Mouse (Mus musculus): ENCODE data around the gene Il1f9. TPM values are rescaled to one million over a fixed set of nuclear protein-coding genes. Genes with fewer than 3 reads are reported as not detected.
"Not testable (repeated sequence)": the region's sequence is repeated elsewhere in the genome, so short reads cannot be mapped to it uniquely, and the experiment has no call there.

The Il1f9 gene
- polyA plus RNA-seq (2016; fragmentation: Nextera tagmentation; extraction: Ambion mirVana): not detected in 2 replicates

- no peak within 1 kb of the TSS for H3K27ac ChIP-seq (replicated peaks)
- no peaks in the 10 kb centered on the region for H3K4me1 ChIP-seq
- no peaks in the 10 kb centered on the region for H3K9me3 ChIP-seq (replicated peaks)
- no peaks in the 10 kb centered on the region for H3K36me3 ChIP-seq
- WGBS: 91% methylated on average over 1 of the region's 1 CpGs
- no peak within 1 kb of the TSS for H3K4me3 ChIP-seq
- DNase-seq (ENCODE audit: low spot score): no peak
- no peaks in the 10 kb centered on the region for H3K27me3 ChIP-seq (ENCODE audit: low read depth, poor library complexity, severe bottlenecking)
Observed at GRCm38 (mm10) chr2:24186176-24186575, at the start of gene Il1f9. Gene Il1f9, plus strand, starts transcription at chr2:24186476.

GRCm38 (mm10) chr2:24152861-24153260 is 33.4 kb upstream of the Il1f9 start, which contains the start of gene Il1f8:
Gene Il1f8, plus strand, starts transcription at chr2:24153161.
- no peaks in the 10 kb centered on the region for H3K27me3 ChIP-seq (ENCODE audit: low read depth, poor library complexity, severe bottlenecking)
- no peaks in the 10 kb centered on the region for H3K9me3 ChIP-seq (replicated peaks)
- DNase-seq (ENCODE audit: low spot score): no peak
- no peak within 1 kb of the TSS for H3K27ac ChIP-seq (replicated peaks)
- WGBS: 87% methylated on average over 2 of the region's 2 CpGs
- no peaks in the 10 kb centered on the region for H3K4me1 ChIP-seq
- H3K4me3 ChIP-seq: no peak within 1 kb of the TSS
- H3K36me3 ChIP-seq: no peaks in the 10 kb centered on the region

- not testable (repeated sequence) for H3K9me3 ChIP-seq (replicated peaks); H3K4me1 ChIP-seq; H3K36me3 ChIP-seq; H3K27ac ChIP-seq (replicated peaks); H3K27me3 ChIP-seq (ENCODE audit: low read depth, poor library complexity, severe bottlenecking)
- H3K4me3 ChIP-seq: peak overlapping the region; percentile 38
- peak; percentile 56 for DNase-seq (ENCODE audit: low spot score)
- WGBS: 17% methylated on average over 14 of the region's 14 CpGs
Observed at GRCm38 (mm10) chr2:24181683-24182331, 4.5 kb upstream of the Il1f9 start.

- not testable (repeated sequence) for H3K4me1 ChIP-seq; H3K27ac ChIP-seq (replicated peaks); H3K36me3 ChIP-seq; H3K27me3 ChIP-seq (ENCODE audit: low read depth, poor library complexity, severe bottlenecking); H3K9me3 ChIP-seq (replicated peaks); DNase-seq (ENCODE audit: low spot score)
- peak overlapping the region; percentile 38 for H3K4me3 ChIP-seq
- 61% methylated on average over 13 of the region's 13 CpGs for WGBS
Observed at GRCm38 (mm10) chr2:24182423-24183147, 3.7 kb upstream of the Il1f9 start.

- not testable (repeated sequence) for H3K9me3 ChIP-seq (replicated peaks); DNase-seq (ENCODE audit: low spot score); H3K27ac ChIP-seq (replicated peaks); H3K36me3 ChIP-seq; H3K27me3 ChIP-seq (ENCODE audit: low read depth, poor library complexity, severe bottlenecking); H3K4me3 ChIP-seq; H3K4me1 ChIP-seq
Observed at GRCm38 (mm10) chr2:24184092-24184491, 2.2 kb upstream of the Il1f9 start.

GRCm38 (mm10) chr2:24187585-24187984 is 1.3 kb downstream of the Il1f9 start:
- no peaks in the 10 kb centered on the region for H3K27me3 ChIP-seq (ENCODE audit: low read depth, poor library complexity, severe bottlenecking)
- WGBS: 83% methylated on average over 6 of the region's 6 CpGs
- no peak overlapping the region for H3K27ac ChIP-seq (replicated peaks)

GRCm38 (mm10) chr2:24188189-24188588 is 1.9 kb downstream of the Il1f9 start:
- Histone ChIP-seq H3K9me3 (replicated peaks) (no peaks in the 10 kb centered on the region), H3K4me1 (no peaks in the 10 kb centered on the region), H3K36me3 (no peaks in the 10 kb centered on the region), H3K4me3 (no peak overlapping the region), H3K27ac (replicated peaks) (no peak overlapping the region), H3K27me3 (ENCODE audit: low read depth, poor library complexity, severe bottlenecking) (no peaks in the 10 kb centered on the region)
- no peak for DNase-seq (ENCODE audit: low spot score)
- 69% methylated on average over 1 of the region's 1 CpGs for WGBS

More at GRCm38 (mm10) chr2:24187585-24187984, 1.3 kb downstream of the Il1f9 start:
- no peak for DNase-seq (ENCODE audit: low spot score)
- Histone ChIP-seq H3K36me3 (no peaks in the 10 kb centered on the region), H3K4me3 (no peak overlapping the region), H3K9me3 (replicated peaks) (no peaks in the 10 kb centered on the region), H3K4me1 (no peaks in the 10 kb centered on the region)

GRCm38 (mm10) chr2:24215118-24215517 is 28.8 kb downstream of the Il1f9 start, which contains the start of gene Il1f6:
Gene Il1f6, plus strand, starts transcription at chr2:24215418.
- Histone ChIP-seq H3K4me3 (no peak within 1 kb of the TSS), H3K27me3 (ENCODE audit: low read depth, poor library complexity, severe bottlenecking) (no peaks in the 10 kb centered on the region), H3K9me3 (replicated peaks) (no peaks in the 10 kb centered on the region), H3K4me1 (no peaks in the 10 kb centered on the region), H3K27ac (replicated peaks) (no peak within 1 kb of the TSS), H3K36me3 (no peaks in the 10 kb centered on the region)
- DNase-seq (ENCODE audit: low spot score): no peak
- 73% methylated on average over 2 of the region's 2 CpGs for WGBS

- no peak for DNase-seq (ENCODE audit: low spot score)
- Histone ChIP-seq H3K4me3 (no peak overlapping the region), H3K36me3 (no peaks in the 10 kb centered on the region), H3K4me1 (no peaks in the 10 kb centered on the region), H3K9me3 (replicated peaks) (no peaks in the 10 kb centered on the region), H3K27me3 (ENCODE audit: low read depth, poor library complexity, severe bottlenecking) (no peaks in the 10 kb centered on the region), H3K27ac (replicated peaks) (no peak overlapping the region)
- 83% methylated on average over 2 of the region's 2 CpGs for WGBS
Observed at GRCm38 (mm10) chr2:24227191-24227590, 40.9 kb downstream of the Il1f9 start.

Other genes with a start within 250 kb of the Il1f9 start
- gene Hnmt, start 137.1 kb upstream of the Il1f9 start, polyA plus RNA-seq (2016; fragmentation: Nextera tagmentation; extraction: Ambion mirVana): 1.4 and 2.3 TPM in 2 replicates
- gene Tbpl2, start 89.9 kb upstream of the Il1f9 start, polyA plus RNA-seq (2016; fragmentation: Nextera tagmentation; extraction: Ambion mirVana): not detected in 2 replicates
- not detected in 2 replicates for gene Il1f8, start 33.3 kb upstream of the Il1f9 start, polyA plus RNA-seq (2016; fragmentation: Nextera tagmentation; extraction: Ambion mirVana)
- gene Il1f6, start 28.9 kb downstream of the Il1f9 start, polyA plus RNA-seq (2016; fragmentation: Nextera tagmentation; extraction: Ambion mirVana): not detected in 2 replicates
- not detected in 2 replicates for gene Il1f5, start 90.5 kb downstream of the Il1f9 start, polyA plus RNA-seq (2016; fragmentation: Nextera tagmentation; extraction: Ambion mirVana)
- not detected in 2 replicates for gene Il1f10, start 104.7 kb downstream of the Il1f9 start, polyA plus RNA-seq (2016; fragmentation: Nextera tagmentation; extraction: Ambion mirVana)
- not detected in 2 replicates for gene Il1rn, start 150.4 kb downstream of the Il1f9 start, polyA plus RNA-seq (2016; fragmentation: Nextera tagmentation; extraction: Ambion mirVana)
- 0.46 and 1.1 TPM in 2 replicates for gene Psd4, start 181.1 kb downstream of the Il1f9 start, polyA plus RNA-seq (2016; fragmentation: Nextera tagmentation; extraction: Ambion mirVana)